Mouse (Mus musculus) liver, embryonic 14.5 days (tissue): ENCODE data around the gene Clk2. TPM values are rescaled to one million over a fixed set of nuclear protein-coding genes. Genes with fewer than 3 reads are reported as not detected.

Experiments used
- ATAC-seq: fragments of 200-750 bp; cut with Nextera tagmentation; 2 replicates; pipeline ENCODE4 v1.8.0; 2017; ENCODE audit warnings: moderate number of reproducible peaks, mild to moderate bottlenecking, moderate library complexity; ENCODE audit not compliant: insufficient read depth
- DNase-seq, 3 experiments: peaks; one replicate each; pipeline ENCODE4 v3.0.0-alpha.2; 2012 to 2013; ENCODE audit warnings: low read depth in 3 of 3, low spot score in 3 of 3
- H3K27ac ChIP-seq: fragments of 300-500 bp; sonication (generic); 2 replicates; pipeline ENCODE4 v1.5.1; 2014; ENCODE audit warnings: moderate library complexity, mild to moderate bottlenecking, control low read depth, inconsistent platforms
- H3K27me3 ChIP-seq: fragments of 300-500 bp; sonication (generic); 2 replicates; pipeline ENCODE4 v1.6.1; 2014; ENCODE audit warnings: mild to moderate bottlenecking, low read length, moderate library complexity; ENCODE audit not compliant: control insufficient read depth, insufficient read depth
- H3K36me3 ChIP-seq: fragments of 300-500 bp; sonication (generic); replicated peaks from 2 replicates; pipeline ENCODE4 v1.6.1; 2014; ENCODE audit warnings: low read depth; ENCODE audit not compliant: control insufficient read depth, insufficient read depth
- H3K4me1 ChIP-seq, 2 experiments: fragments of 200-500 bp in 1 of 2; fragments of 300-500 bp in 1 of 2; sonication (generic) in 1 of 2; replicated peaks; 2 replicates each; pipeline ENCODE4 v1.6.1; 2012 to 2014; ENCODE audit warnings: antibody characterized with exemption in 1 of 2, inconsistent platforms in 1 of 2, low read length in 1 of 2; ENCODE audit not compliant: control insufficient read depth in 2 of 2, insufficient read depth in 2 of 2
- H3K4me2 ChIP-seq: fragments of 300-500 bp; sonication (generic); 2 replicates; pipeline ENCODE4 v1.6.1; 2014; ENCODE audit warnings: low read depth, mild to moderate bottlenecking, control low read depth, moderate library complexity
- H3K4me3 ChIP-seq, 2 experiments: fragments of 200-500 bp in 1 of 2; fragments of 300-500 bp in 1 of 2; sonication (generic) in 1 of 2; 2 replicates each; pipeline ENCODE4 v1.5.1; 2012 to 2014; ENCODE audit warnings: low read depth in 2 of 2, low read length in 2 of 2, mild to moderate bottlenecking in 2 of 2, control low read depth in 1 of 2, inconsistent platforms in 1 of 2, moderate library complexity in 1 of 2; ENCODE audit not compliant: insufficient read depth in 1 of 2
- H3K9ac ChIP-seq: fragments of 300-500 bp; sonication (generic); replicated peaks from 2 replicates; pipeline ENCODE4 v1.6.1; 2014; ENCODE audit warnings: mild to moderate bottlenecking, control low read depth, moderate library complexity
- H3K9me3 ChIP-seq: fragments of 300-500 bp; sonication (generic); 2 replicates; pipeline ENCODE4 v1.6.1; 2016; ENCODE audit warnings: low read length, mixed read lengths; ENCODE audit not compliant: control insufficient read depth
- CTCF ChIP-seq: IDR thresholded peaks from 2 replicates; pipeline ENCODE4 v1.5.1; 2016; ENCODE audit warnings: antibody characterized with exemption, low read depth, control low read depth
- EP300 ChIP-seq: IDR thresholded peaks from 2 replicates; pipeline ENCODE4 v1.6.1; 2016; ENCODE audit warnings: antibody characterized with exemption, low read depth
- WGBS: fragments of 180-500 bp; shearing (Covaris S2); extraction: QIAGEN DNeasy Blood & Tissue Kit; methylation state at CpG from one replicate; pipeline ENCODE4 v1.1.7; 2014; ENCODE audit not compliant: insufficient replicate concordance; 5-methylcytosine and 5-hydroxymethylcytosine counted together
- polyA plus RNA-seq, 2 experiments: library from polyadenylated mRNA; depleted of rRNA in 1 of 2; stranded (reverse) in 1 of 2; unstranded in 1 of 2; fragments of >200 nt; fragmentation: Nextera tagmentation in 1 of 2; extraction: Ambion mirVana in 1 of 2; gene quantifications; 2 replicates each; pipeline versions ENCODE4 v1.2.1 to v1.2.3; 2012 to 2014

The Clk2 gene
- polyA plus RNA-seq, 2 experiments: 6.7 to 28.8 TPM

- WGBS: 27% methylated on average over 4 of the region's 4 CpGs
- DNase-seq: no peak
- peaks cover 0 to 5% of the 10 kb centered on the region in 2 experiments; a peak in 1 of 4 replicates for H3K4me1 ChIP-seq
- H3K9me3 ChIP-seq: no peaks in the 10 kb centered on the region
- TF ChIP-seq EP300: no peak
- no peak for TF ChIP-seq CTCF
- H3K27ac ChIP-seq: no peak overlapping the region
- H3K9ac ChIP-seq: no peak overlapping the region
- ATAC-seq: no peak
- H3K4me2 ChIP-seq: no peak overlapping the region
- H3K4me3 ChIP-seq: no peak overlapping the region
- H3K36me3 ChIP-seq: no peaks in the 10 kb centered on the region
- peaks cover 38% of the 10 kb centered on the region for H3K27me3 ChIP-seq
Observed at GRCm38 (mm10) chr3:89225918-89226317, 61.3 kb downstream of the Clk2 start.

DNA sequence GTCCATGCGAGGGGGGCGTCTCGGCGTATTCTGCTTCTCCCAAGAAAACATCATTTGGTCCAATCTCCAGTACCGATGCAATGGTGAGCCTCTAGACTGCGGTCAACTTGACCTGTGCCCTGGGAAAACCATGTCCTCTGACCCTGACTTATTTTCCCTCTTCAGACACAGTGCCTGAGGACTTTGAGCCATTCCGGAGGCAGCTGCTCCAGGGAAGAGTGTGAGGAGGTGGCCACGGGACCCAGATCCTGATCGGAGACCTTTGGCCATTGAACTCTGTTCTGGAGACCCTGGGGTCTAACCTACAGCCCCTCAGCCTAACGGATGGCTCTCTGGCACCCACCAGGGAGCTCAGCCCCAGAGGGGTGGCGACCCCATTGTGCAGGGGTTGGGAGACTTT lies 61.8 kb downstream of the Clk2 start:
- peaks cover 38% of the 10 kb centered on the region for H3K27me3 ChIP-seq
- DNase-seq (no peak), ATAC-seq (no peak)
- H3K9me3 ChIP-seq: no peaks in the 10 kb centered on the region
- 43% methylated on average over 11 of the region's 11 CpGs for WGBS
- no peak for TF ChIP-seq CTCF
- no peak for TF ChIP-seq EP300
- no peaks in the 10 kb centered on the region for H3K36me3 ChIP-seq
- H3K9ac ChIP-seq: no peak overlapping the region
- no peak overlapping the region for H3K4me2 ChIP-seq
- H3K4me1 ChIP-seq: peaks cover 0 to 5% of the 10 kb centered on the region in 2 experiments; a peak in 1 of 4 replicates
- H3K27ac ChIP-seq: no peak overlapping the region
- no peak overlapping the region for H3K4me3 ChIP-seq

Other genes with a start within 250 kb of the Clk2 start
- 2.3 and 3.2 TPM in 2 replicates for gene Ash1l, start 214.2 kb upstream of the Clk2 start, polyA plus RNA-seq (2012; rRNA removed)
- 3.6 TPM in 2 replicates for gene Ash1l, start 214.2 kb upstream of the Clk2 start, polyA plus RNA-seq (2014; fragmentation: Nextera tagmentation; extraction: Ambion mirVana)
- gene Dap3, start 213.6 kb upstream of the Clk2 start, polyA plus RNA-seq (2012; rRNA removed): 26.0 and 55.2 TPM in 2 replicates
- gene Dap3, start 213.6 kb upstream of the Clk2 start, polyA plus RNA-seq (2014; fragmentation: Nextera tagmentation; extraction: Ambion mirVana): 102 and 114 TPM in 2 replicates
- 4.1 and 5.2 TPM in 2 replicates for gene Rusc1, start 71.5 kb upstream of the Clk2 start, polyA plus RNA-seq (2012; rRNA removed)
- gene Rusc1, start 71.5 kb upstream of the Clk2 start, polyA plus RNA-seq (2014; fragmentation: Nextera tagmentation; extraction: Ambion mirVana): 2.6 and 3.2 TPM in 2 replicates
- 0.02 TPM in 1 of 2 replicates, not detected in the other for gene Gm43738, start 63.7 kb upstream of the Clk2 start, polyA plus RNA-seq (2012; rRNA removed)
- 0.04 TPM in 1 of 2 replicates, not detected in the other for gene Gm43738, start 63.7 kb upstream of the Clk2 start, polyA plus RNA-seq (2014; fragmentation: Nextera tagmentation; extraction: Ambion mirVana)
- 126 and 131 TPM in 2 replicates for gene Fdps, start 62.8 kb upstream of the Clk2 start, polyA plus RNA-seq (2012; rRNA removed)
- 238 and 251 TPM in 2 replicates for gene Fdps, start 62.8 kb upstream of the Clk2 start, polyA plus RNA-seq (2014; fragmentation: Nextera tagmentation; extraction: Ambion mirVana)
- gene Pklr, start 28.7 kb upstream of the Clk2 start, polyA plus RNA-seq (2012; rRNA removed): 132 and 143 TPM in 2 replicates
- gene Pklr, start 28.7 kb upstream of the Clk2 start, polyA plus RNA-seq (2014; fragmentation: Nextera tagmentation; extraction: Ambion mirVana): 79.8 and 97.5 TPM in 2 replicates
- 0.23 and 0.31 TPM in 2 replicates for gene Hcn3, start 4.6 kb upstream of the Clk2 start, polyA plus RNA-seq (2012; rRNA removed)
- gene Hcn3, start 4.6 kb upstream of the Clk2 start, polyA plus RNA-seq (2014; fragmentation: Nextera tagmentation; extraction: Ambion mirVana): 0.55 and 0.56 TPM in 2 replicates
- gene Scamp3, start 12.7 kb downstream of the Clk2 start, polyA plus RNA-seq (2012; rRNA removed): 35.3 and 46.3 TPM in 2 replicates
- gene Scamp3, start 12.7 kb downstream of the Clk2 start, polyA plus RNA-seq (2014; fragmentation: Nextera tagmentation; extraction: Ambion mirVana): 41.0 and 44.2 TPM in 2 replicates
- gene Fam189b, start 18.3 kb downstream of the Clk2 start, polyA plus RNA-seq (2012; rRNA removed): 3.6 and 3.9 TPM in 2 replicates
- gene Fam189b, start 18.3 kb downstream of the Clk2 start, polyA plus RNA-seq (2014; fragmentation: Nextera tagmentation; extraction: Ambion mirVana): 1.7 and 2.6 TPM in 2 replicates
- 16.5 and 19.9 TPM in 2 replicates for gene Gba, start 38.1 kb downstream of the Clk2 start, polyA plus RNA-seq (2012; rRNA removed)
- 20.7 and 21.2 TPM in 2 replicates for gene Gba, start 38.1 kb downstream of the Clk2 start, polyA plus RNA-seq (2014; fragmentation: Nextera tagmentation; extraction: Ambion mirVana)
- gene Thbs3, start 50.4 kb downstream of the Clk2 start, polyA plus RNA-seq (2012; rRNA removed): 0.96 and 1.7 TPM in 2 replicates
- 0.44 and 0.79 TPM in 2 replicates for gene Thbs3, start 50.4 kb downstream of the Clk2 start, polyA plus RNA-seq (2014; fragmentation: Nextera tagmentation; extraction: Ambion mirVana)
- gene Mtx1, start 62.3 kb downstream of the Clk2 start, polyA plus RNA-seq (2012; rRNA removed): 71.7 and 83.2 TPM in 2 replicates
- 101 TPM in 2 replicates for gene Mtx1, start 62.3 kb downstream of the Clk2 start, polyA plus RNA-seq (2014; fragmentation: Nextera tagmentation; extraction: Ambion mirVana)
- gene Muc1, start 64.3 kb downstream of the Clk2 start, polyA plus RNA-seq (2012; rRNA removed): 0.02 and 0.18 TPM in 2 replicates
- 0.08 and 0.11 TPM in 2 replicates for gene Muc1, start 64.3 kb downstream of the Clk2 start, polyA plus RNA-seq (2014; fragmentation: Nextera tagmentation; extraction: Ambion mirVana)
- gene Krtcap2, start 81.2 kb downstream of the Clk2 start, polyA plus RNA-seq (2012; rRNA removed): 26.3 and 26.4 TPM in 2 replicates
- gene Krtcap2, start 81.2 kb downstream of the Clk2 start, polyA plus RNA-seq (2014; fragmentation: Nextera tagmentation; extraction: Ambion mirVana): 117 and 138 TPM in 2 replicates
- gene Trim46, start 81.5 kb downstream of the Clk2 start, polyA plus RNA-seq (2012; rRNA removed): 0.29 and 0.41 TPM in 2 replicates
- 0.05 TPM in 1 of 2 replicates, not detected in the other for gene Trim46, start 81.5 kb downstream of the Clk2 start, polyA plus RNA-seq (2014; fragmentation: Nextera tagmentation; extraction: Ambion mirVana)
- 89.7 and 115 TPM in 2 replicates for gene Dpm3, start 94.6 kb downstream of the Clk2 start, polyA plus RNA-seq (2012; rRNA removed)
- 64.3 and 65.8 TPM in 2 replicates for gene Dpm3, start 94.6 kb downstream of the Clk2 start, polyA plus RNA-seq (2014; fragmentation: Nextera tagmentation; extraction: Ambion mirVana)
- 16.5 and 21.8 TPM in 2 replicates for gene Slc50a1, start 105.8 kb downstream of the Clk2 start, polyA plus RNA-seq (2012; rRNA removed)
- gene Slc50a1, start 105.8 kb downstream of the Clk2 start, polyA plus RNA-seq (2014; fragmentation: Nextera tagmentation; extraction: Ambion mirVana): 17.3 and 18.7 TPM in 2 replicates
- 3.6 and 3.7 TPM in 2 replicates for gene Efna1, start 116.3 kb downstream of the Clk2 start, polyA plus RNA-seq (2012; rRNA removed)
- gene Efna1, start 116.3 kb downstream of the Clk2 start, polyA plus RNA-seq (2014; fragmentation: Nextera tagmentation; extraction: Ambion mirVana): 2.9 TPM in 2 replicates
- gene Efna3, start 158.2 kb downstream of the Clk2 start, polyA plus RNA-seq (2012; rRNA removed): 0.06 and 0.13 TPM in 2 replicates
- gene Efna3, start 158.2 kb downstream of the Clk2 start, polyA plus RNA-seq (2014; fragmentation: Nextera tagmentation; extraction: Ambion mirVana): 0.05 and 0.08 TPM in 2 replicates
- 0.81 and 0.92 TPM in 2 replicates for gene Efna4, start 173.2 kb downstream of the Clk2 start, polyA plus RNA-seq (2012; rRNA removed)
- 0.62 and 0.78 TPM in 2 replicates for gene Efna4, start 173.2 kb downstream of the Clk2 start, polyA plus RNA-seq (2014; fragmentation: Nextera tagmentation; extraction: Ambion mirVana)
- 6.2 TPM in 2 replicates for gene Adam15, start 185.2 kb downstream of the Clk2 start, polyA plus RNA-seq (2012; rRNA removed)
- 4.0 and 4.9 TPM in 2 replicates for gene Adam15, start 185.2 kb downstream of the Clk2 start, polyA plus RNA-seq (2014; fragmentation: Nextera tagmentation; extraction: Ambion mirVana)
- 0.02 and 0.03 TPM in 2 replicates for gene Dcst2, start 197.2 kb downstream of the Clk2 start, polyA plus RNA-seq (2012; rRNA removed)
- gene Dcst2, start 197.2 kb downstream of the Clk2 start, polyA plus RNA-seq (2014; fragmentation: Nextera tagmentation; extraction: Ambion mirVana): 0.04 TPM in 1 of 2 replicates, not detected in the other
- gene Dcst1, start 200.5 kb downstream of the Clk2 start, polyA plus RNA-seq (2012; rRNA removed): 0.03 TPM in 1 of 2 replicates, not detected in the other
- not detected in 2 replicates for gene Dcst1, start 200.5 kb downstream of the Clk2 start, polyA plus RNA-seq (2014; fragmentation: Nextera tagmentation; extraction: Ambion mirVana)
- 5.4 and 6.9 TPM in 2 replicates for gene Zbtb7b, start 230.0 kb downstream of the Clk2 start, polyA plus RNA-seq (2012; rRNA removed)
- gene Zbtb7b, start 230.0 kb downstream of the Clk2 start, polyA plus RNA-seq (2014; fragmentation: Nextera tagmentation; extraction: Ambion mirVana): 0.95 and 1.2 TPM in 2 replicates
- 0.75 and 0.76 TPM in 2 replicates for gene Lenep, start 238.0 kb downstream of the Clk2 start, polyA plus RNA-seq (2012; rRNA removed)
- not detected in 2 replicates for gene Lenep, start 238.0 kb downstream of the Clk2 start, polyA plus RNA-seq (2014; fragmentation: Nextera tagmentation; extraction: Ambion mirVana)
- 8.7 and 9.2 TPM in 2 replicates for gene Flad1, start 247.1 kb downstream of the Clk2 start, polyA plus RNA-seq (2012; rRNA removed)
- 13.0 and 13.2 TPM in 2 replicates for gene Flad1, start 247.1 kb downstream of the Clk2 start, polyA plus RNA-seq (2014; fragmentation: Nextera tagmentation; extraction: Ambion mirVana)